Mouse (Mus musculus) urinary bladder, adult 2 months (tissue): ENCODE measurements at regions not wholly inside any gene's neighbourhood (a gene's known extent, or its start where the extent isn't known, plus 50 kb on each side); places are given as distances from the start of the nearest gene placed in this dataset.

Experiments
- DNase-seq: peaks from one replicate; pipeline ENCODE4 v3.0.0; 2022; ENCODE audit warnings: low spot score

- DNase-seq: no peak
These were observed 313.3 kb downstream of the Qdpr start for GRCm38 (mm10) chr5:45136696-45137095.

DNA sequence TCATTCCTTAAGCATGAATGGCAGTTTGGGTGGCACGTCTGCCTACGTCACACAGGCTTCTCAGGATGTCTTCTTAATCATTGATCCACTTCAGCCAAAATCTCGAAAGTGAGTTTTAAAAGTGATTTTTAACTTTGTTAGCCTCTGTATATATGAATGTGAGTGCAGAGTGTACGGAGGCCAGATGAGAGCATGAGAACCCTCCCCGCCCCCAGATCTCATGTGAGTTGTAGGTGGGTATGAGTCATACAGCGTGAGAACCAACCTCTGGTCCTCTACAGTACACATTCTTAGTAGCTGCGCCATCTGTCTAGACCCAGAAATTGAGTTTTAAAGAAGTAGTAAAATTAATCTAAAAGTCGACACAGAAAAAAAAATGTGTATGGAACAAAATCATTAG lies 322.1 kb downstream of the Qdpr start:
- no peak for DNase-seq

DNA sequence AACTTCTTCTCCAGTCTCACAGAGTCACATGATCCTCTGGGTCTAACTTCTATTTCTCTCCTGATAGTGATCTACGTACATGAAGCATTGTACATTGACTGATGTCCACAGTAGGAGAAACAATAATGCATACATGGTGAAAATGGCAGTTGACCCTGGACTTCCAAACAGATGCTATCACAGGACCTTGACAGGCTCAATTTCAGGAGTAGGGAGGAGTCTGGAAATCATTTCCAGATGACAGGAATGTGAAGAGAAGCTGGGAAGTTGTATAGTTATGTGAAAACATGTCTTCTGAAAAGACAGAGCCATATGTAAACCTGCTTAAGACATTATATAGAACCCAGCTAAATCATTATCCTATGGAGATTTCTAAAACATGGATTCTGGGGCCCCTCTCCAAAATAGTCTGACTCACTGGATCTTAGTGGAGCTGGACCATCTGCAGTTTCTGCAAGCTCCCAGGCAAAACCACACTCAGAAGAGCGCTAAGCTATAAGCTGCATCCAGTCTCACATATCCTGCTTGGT lies 322.3 kb upstream of the Ldb2 start:
- no peak for DNase-seq

DNA sequence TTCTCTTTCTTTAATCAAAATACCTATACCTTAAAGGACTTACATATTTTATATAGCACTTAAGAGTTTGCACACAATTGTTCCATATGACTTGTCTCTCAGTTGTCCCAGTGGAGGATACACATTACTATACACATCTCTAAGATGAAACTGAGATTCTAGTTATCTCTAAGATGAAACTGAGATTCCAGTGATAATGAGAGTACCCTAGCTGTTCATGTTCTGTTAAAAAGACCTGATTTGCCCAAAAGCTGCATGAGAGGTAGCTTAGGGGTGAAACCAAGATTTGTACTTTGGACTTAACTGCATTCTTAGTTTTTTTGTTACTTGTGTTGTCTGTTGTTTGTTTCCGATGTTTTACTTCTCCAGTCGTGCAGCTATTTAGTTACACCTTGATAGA lies 320.3 kb upstream of the Ldb2 start:
- no peak for DNase-seq

- no peak for DNase-seq
These were observed 311.8 kb upstream of the Ldb2 start for GRCm38 (mm10) chr5:45111246-45111645.

- DNase-seq: no peak
These were observed 311.3 kb upstream of the Ldb2 start for GRCm38 (mm10) chr5:45110797-45111196.

GRCm38 (mm10) chr5:45105236-45105816 lies 305.8 kb upstream of the Ldb2 start:
- no peak for DNase-seq

DNA sequence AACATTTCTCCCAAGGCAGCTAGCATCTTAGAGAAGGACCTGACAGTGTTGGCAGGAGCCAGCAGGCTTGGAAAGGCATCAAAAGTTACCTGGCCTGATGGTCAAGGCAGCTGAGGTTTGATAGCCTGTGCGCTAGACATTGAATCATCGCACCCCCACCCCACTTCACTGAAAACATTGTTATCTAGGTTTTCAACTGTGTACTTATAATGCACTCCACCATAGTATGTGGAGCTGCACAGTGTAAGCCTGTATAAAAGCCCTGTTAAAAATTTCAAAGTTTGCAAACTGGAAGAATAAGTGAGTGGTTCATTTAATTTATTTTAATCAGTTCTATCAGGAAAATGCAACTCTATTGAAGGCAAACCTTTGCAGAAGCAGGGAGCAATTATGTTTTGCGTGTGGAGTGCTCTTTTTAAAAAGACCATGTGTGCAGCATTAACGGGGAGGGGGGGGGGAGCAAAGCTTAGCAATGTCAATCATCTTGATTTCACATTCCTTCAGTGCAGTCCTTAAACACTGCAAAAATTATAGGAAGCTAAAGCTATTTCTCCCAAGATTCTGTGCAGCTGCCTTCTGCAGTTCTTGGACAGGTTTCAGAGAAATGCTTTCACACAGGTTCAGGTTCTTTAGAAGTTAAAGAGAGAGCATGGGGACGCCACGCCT lies 304.4 kb upstream of the Ldb2 start:
- no peak for DNase-seq

DNA sequence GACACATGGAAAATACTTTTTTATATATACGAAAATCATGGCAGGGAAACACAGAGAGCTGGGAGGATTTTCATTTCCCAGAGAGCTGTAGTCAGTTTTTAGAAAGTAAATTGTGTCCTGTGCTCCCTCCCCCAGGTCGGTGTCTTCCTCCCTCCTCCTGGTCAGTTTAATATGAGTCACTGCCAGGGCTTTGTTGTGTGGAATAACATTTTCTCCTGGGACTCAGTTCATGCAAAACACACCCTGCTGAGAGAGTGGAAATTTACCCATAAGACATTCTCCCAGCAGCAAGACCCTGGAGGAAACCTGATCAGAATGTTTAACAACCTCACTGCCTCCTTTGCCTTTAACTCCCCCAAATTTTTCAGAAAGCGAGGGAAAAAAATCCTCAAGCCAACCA lies 303.2 kb upstream of the Ldb2 start:
- DNase-seq: no peak

- DNase-seq: no peak
These were observed 302.3 kb upstream of the Ldb2 start for GRCm38 (mm10) chr5:45101777-45102176.

DNA sequence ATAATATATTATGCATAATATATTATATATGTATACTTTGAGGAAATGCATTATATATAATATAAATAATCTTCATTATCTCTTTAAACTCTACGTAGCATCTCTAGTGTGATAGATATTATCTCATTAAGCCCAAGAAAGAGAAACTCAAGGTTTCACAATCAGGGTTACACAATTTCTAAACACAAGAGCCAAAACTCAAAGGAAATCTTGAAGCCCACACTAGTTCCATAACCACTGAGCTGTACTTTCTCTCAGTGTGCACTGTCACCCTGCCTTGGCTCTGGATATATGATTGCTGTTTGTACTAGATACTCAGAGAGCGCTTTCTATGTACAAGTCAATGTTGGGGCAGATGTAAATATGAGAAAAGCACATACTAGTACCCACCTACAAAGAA lies 299.6 kb upstream of the Ldb2 start:
- no peak for DNase-seq

- DNase-seq: no peak
These were observed 298.5 kb upstream of the Ldb2 start for GRCm38 (mm10) chr5:45097941-45098340.

GRCm38 (mm10) chr5:45084741-45085140 lies 285.3 kb upstream of the Ldb2 start:
- no peak for DNase-seq

GRCm38 (mm10) chr5:45082601-45083000 lies 283.1 kb upstream of the Ldb2 start:
- DNase-seq: no peak

- DNase-seq: no peak
These were observed 276.9 kb upstream of the Ldb2 start for GRCm38 (mm10) chr5:45076347-45076890.

DNA sequence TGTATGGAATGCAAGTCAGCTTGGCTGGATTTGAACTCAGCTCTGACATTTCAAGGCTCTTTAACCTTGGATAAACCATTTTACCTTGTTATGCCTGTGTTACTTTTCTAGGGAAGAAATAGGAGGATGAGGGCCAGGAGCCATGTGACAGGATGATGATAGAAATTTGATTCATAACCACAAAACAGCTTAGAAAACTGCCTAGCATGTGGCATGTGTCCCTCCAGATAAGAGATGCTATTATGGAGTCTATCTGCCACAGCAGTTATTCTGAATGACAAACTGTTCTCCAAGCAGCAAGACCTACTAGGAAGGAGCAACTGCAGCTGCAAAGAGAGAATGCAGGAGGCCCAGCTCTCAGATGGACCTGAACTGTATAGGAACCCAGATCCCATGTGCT lies 275.7 kb upstream of the Ldb2 start:
- no peak for DNase-seq

DNA sequence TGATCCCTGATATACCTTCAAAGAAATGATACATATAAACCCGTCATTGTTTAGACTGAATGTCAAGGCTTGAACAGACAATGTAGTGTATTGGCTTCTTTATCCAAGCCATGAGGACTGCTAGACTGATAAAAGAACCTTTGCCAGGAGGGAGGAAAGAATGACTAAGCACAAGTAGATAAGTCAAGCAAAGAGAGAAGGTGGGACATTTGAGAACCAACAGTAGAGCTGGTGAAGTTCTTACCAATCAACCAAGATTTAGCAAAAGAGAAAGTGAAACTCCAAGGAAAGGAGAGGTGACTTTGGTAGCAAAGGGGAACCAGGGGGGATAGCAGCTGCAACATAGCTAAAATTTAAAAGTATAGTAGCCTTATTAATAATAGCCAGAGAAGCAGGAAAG lies 273.0 kb upstream of the Ldb2 start:
- DNase-seq: no peak

- no peak for DNase-seq
These were observed 266.6 kb upstream of the Ldb2 start for GRCm38 (mm10) chr5:45065917-45066699.

DNA sequence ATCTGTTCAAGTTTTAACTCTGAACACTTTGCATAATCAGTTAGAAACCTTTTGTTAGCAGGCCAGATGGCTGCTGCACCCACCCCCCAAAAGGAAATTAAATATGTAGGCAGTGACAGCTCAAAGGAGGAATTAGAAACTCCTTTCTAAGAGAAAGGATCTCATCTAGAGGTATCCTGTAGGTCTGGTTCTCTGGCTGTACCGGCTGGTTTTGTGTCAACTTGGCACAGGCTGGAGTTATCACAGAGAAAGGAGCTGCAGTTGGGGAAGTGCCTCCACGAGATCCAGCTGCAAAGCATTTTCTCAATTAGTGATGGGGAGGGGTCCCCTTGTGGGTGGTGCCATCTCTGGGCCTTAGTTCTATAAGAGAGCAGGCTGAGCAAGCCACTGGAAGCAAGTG lies 263.1 kb upstream of the Ldb2 start:
- no peak for DNase-seq

- no peak for DNase-seq
These were observed 255.9 kb upstream of the Ldb2 start for GRCm38 (mm10) chr5:45055276-45055959.

GRCm38 (mm10) chr5:45049410-45049809 lies 249.9 kb upstream of the Ldb2 start:
- DNase-seq: no peak

GRCm38 (mm10) chr5:45042914-45043313 lies 243.4 kb upstream of the Ldb2 start:
- DNase-seq: no peak
